Mouse (Mus musculus) large intestine, adult 2 months (tissue): Measurements from ENCODE around the gene Mcm2. TPM values are rescaled to one million over a fixed set of nuclear protein-coding genes. Genes with fewer than 3 reads are reported as not detected.

Experiments used
- DNase-seq: peaks from one replicate; pipeline ENCODE4 v3.0.0-alpha.2; 2012; ENCODE audit warnings: low read depth, low spot score
- WGBS: fragments of 180-500 bp; shearing (Covaris S2); methylation state at CpG from one replicate; pipeline ENCODE4 v1.1.7; 2018; 5-methylcytosine and 5-hydroxymethylcytosine counted together
- polyA plus RNA-seq: library from polyadenylated mRNA; depleted of rRNA; stranded (reverse); fragments of >200 nt; gene quantifications from 2 replicates; pipeline ENCODE4 v1.2.3, GENCODE M21; 2012

Gene Mcm2
- polyA plus RNA-seq, 1 experiment: 27.9 TPM

DNA sequence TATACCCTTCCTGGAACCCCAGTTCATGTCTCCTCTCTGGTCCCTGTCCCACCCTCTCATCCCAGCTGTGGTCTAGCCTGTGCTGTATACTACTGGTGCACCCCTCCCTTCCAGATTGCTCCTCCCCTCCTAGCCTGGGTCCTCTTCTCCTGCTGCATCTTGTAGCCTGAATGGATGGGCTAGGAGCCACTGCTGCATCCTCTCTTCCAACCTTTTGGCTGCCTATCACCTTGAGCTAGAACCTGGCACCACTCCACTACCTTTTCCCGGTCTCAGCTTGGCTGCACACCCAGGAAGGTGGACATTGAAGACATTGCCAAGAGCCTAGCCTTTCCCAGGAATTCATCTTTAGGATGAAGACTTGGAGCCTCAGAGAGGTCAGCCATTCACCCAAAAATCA, 29.4 kb upstream of the Mcm2 start:
- DNase-seq: no peak

DNA sequence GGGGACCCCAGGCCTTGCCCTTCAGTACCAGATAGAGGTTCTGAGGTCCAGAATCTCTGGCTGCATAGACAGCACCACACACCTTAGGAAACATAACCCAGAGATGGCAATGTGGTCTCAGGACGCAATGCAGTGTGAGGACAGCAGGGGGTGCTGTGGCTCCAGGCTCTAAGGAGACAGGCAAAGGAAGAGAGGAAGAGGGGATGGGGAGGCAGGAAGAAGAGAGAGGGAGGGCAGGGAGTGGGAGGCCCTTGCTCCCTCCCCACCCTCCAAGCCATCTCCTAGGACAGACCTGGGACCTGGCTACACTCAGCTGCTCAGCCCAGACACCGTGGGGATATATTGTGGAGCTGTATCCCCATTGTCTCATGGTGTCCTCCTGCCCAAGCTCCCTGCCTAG, 29.0 kb upstream of the Mcm2 start:
- DNase-seq: no peak
- 14% methylated on average over 2 of the region's 2 CpGs for WGBS

More for the DNA sequence above, 29.4 kb upstream of the Mcm2 start:
- 41% methylated on average over 1 of the region's 1 CpGs for WGBS

DNA sequence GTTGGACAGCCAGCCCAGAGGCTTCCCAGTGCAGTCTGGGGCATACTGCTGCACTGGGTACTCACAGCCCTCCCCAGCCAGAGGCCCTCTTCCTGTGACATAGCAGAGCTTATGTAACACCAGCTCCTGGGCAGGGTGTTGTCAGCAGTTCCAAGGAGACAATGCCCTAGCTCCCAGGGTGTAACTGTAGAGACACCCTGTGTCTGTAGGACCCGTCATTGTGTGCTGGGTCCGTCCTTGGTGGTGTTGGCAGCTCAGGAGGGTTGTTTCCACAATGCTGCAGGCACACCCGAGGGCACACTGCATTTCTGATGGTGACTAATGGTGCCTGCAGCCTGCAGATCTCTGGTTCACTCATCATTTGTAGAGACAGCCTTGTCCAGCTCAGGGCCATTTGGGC, 28.3 kb upstream of the Mcm2 start:
- DNase-seq: no peak
- WGBS: 40% methylated on average over 3 of the region's 3 CpGs

DNA sequence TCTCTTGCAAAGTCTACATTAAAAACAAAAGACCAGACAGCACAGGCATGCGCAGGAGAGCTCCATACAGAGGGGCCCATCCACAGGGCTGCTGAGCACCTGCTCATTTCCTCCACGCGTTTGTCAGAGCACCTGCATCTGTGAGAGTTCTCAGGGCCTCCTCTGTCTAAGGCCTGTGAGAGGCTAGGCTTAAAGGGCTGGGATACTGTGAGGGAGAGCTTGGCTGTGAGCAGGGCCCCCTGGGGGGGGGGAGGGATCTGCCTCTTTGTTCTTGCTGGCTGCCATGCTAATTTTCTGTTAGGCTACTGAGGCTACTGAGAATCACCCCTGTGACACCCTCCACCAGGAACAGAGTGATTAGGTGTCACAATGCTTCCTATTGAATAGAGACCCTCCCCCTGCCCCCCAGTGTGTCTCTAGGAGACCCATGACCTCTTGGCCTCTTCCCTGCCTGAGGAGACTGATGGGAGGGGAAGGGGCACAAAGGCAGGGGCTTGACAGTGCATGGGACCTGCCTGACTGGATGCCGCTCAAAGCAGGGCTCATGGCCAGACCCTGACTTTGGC, 27.1 kb upstream of the Mcm2 start:
- 35% methylated on average over 4 of the region's 4 CpGs for WGBS
- no peak for DNase-seq

DNA sequence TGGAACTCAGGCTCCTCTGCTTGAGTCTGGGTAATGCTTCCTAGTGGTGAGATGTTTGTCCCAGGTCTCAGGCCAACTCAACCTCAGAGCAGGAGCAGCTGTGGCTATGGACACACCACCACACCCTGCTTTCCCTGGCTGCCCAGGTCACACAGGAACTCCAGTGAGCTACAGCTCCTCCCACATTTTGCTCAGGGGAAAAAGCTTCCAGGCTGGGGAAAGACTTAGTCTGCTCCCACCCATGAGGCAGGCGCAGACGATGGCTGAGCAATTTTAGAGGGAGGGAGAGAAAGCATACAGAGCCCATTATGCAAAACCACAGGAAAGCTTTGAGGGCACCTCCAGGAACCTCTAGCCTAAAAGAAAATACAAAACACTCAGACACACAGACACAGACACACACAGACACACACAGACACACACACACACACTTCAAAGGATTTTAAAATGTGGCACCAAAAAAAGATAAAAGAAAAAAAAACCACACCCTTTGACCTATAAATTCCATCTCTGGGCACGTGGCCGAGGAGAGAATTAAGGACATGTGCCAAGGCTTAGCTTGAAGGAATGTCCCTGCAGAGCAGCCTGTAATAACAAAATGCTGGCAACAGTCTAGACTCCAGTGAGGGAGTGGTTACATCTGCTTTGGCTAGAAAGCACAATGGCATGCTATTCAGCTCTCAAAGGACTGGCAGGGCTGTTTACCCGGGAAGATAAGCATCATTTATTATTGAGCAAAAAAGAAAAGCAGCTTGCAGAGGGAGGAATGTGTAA, 26.1 kb upstream of the Mcm2 start:
- DNase-seq: peak; percentile 37
- 4% methylated on average over 5 of the region's 5 CpGs for WGBS

DNA sequence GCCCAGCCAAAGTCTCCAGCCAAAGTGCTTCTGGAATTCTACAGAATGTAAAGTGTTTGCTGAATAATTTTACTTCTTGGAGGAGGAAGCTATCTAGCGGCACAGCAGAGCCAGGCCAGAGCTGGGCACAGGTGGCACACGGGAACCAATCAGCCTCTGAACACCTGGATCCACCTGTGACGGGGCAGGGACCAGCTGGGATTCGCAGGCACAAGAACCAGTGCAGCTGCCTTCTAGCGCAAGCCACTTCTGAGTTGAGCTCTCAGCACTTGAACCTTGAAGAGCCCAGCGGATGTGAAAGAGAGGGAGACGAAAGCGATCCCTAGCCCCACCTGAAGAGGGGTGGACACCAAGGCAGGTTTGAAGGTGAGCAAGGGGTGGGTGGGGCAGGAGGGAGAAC, 20.2 kb upstream of the Mcm2 start:
- 77% methylated on average over 8 of the region's 8 CpGs for WGBS

DNA sequence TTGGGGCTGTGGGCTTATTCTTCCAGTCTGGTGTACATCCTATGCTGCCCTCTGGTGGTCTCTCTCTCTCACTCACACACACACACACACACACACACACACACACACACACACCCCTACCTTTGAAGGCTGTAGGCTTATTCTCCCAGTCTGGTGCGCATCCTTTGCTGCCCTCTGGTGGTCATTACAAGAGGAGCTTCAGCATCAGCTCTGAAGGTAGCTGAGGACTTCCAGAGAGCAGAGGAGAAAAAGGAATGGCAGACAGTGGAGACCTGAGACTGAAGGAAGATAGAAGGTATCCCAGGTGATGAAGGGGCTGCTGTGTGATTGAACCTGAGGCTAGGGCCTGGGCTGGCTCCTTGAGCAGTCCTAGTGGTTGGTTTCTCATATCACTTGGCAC, 17.6 kb upstream of the Mcm2 start:
- DNase-seq: no peak

More for the DNA sequence above, 20.2 kb upstream of the Mcm2 start:
- no peak for DNase-seq

DNA sequence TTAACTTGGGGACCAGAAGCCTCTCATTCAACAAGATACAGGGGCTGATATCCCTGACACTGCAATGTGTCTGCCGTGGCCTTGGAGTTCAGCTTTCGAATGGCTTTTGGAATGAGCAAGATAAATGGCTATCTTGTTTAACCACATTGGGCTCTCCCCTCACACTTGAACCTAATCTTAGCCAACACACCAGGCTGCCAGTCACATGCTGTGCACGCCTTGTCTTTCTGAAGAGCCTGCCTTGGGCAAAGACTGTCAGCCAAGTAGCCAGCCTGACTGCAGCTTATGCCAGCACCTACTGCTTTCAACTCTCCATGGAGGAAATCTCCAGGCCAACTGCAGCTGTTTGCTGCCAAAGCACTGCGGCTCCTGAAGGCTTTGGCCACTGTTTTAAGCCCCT, 16.9 kb upstream of the Mcm2 start:
- DNase-seq: no peak
- 86% methylated on average over 4 of the region's 4 CpGs for WGBS

More for the DNA sequence above, 17.6 kb upstream of the Mcm2 start:
- WGBS: 54% methylated on average over 1 of the region's 1 CpGs

DNA sequence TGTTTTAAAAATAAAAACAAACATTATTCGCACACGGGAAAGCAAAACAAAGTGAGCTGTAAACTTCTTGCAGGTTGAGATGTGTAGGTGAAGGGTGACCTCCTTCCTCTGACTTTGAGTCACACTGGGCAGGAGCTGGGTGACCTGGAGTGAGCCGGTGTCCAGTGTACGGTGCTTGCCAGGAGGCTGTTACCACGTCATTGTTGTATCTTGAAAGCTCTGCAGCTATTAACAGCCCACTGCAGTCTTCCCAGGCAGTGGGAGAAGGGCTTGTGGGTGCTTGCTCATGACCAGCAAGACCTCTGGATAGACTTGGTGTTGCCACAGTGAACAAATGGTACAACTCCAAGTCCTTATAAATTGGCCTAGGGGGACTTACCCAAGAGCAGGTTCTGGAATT, 16.2 kb upstream of the Mcm2 start:
- WGBS: 54% methylated on average over 5 of the region's 5 CpGs

DNA sequence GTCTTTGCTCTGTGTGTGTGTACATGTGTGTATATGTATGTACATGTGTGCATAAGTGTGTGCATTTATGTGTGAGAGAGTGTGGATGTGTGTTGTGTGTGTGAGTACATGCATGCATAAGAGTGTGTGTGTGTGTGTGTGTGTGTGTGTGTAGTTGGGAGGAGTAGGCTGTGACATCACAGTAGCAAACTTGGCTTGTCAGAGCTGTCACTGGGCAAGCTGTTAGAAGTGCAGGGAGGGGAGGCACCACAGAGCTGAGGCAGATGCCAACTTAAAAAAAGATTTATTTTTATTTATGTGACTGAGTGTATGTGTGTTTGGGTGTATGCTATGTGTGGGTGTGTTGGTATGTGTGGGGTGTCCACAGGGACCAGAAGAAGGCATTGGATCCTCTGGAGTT, 14.9 kb upstream of the Mcm2 start:
- DNase-seq: no peak

More for the DNA sequence above, 16.2 kb upstream of the Mcm2 start:
- DNase-seq: no peak

DNA sequence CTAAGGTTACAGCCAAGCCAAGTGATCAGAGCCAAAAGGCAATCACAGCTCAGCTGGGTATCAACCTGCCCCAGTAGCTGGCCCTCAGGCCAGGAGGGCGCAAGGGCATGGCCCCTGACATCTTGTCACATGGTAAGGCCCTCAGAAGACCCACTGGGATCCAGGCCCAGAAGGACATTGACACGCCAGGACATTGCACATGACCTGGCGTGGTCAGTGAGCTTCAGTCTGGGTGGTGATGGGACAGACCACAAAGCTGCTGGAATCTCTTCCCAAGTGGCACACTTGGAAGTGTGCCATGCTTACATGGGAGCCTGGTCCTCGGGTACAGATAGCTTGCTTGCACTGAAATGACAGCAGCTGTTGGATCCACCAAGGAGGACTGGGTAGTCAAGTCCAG, 14.4 kb upstream of the Mcm2 start:
- WGBS: 74% methylated on average over 4 of the region's 4 CpGs
- DNase-seq: no peak

DNA sequence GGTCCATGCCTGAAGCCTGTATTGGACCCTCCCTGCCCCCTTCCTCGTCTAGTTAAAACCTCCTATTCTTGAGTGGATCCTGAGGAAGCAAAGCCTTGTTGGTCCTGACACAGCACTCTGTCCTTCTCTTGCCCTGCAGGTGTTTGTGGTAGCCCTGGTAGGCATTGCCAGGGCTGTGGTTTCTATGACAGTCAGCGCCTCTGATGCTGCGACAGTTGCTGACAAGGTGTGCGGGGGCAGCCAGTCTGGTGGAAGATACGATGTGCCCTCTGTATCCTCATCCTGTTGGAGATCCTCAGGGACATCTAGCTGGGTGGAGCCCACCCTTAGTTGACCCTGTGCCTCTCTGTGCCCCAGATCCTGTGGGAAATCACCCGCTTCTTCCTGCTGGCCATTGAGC, 10.6 kb upstream of the Mcm2 start:
- WGBS: 87% methylated on average over 6 of the region's 6 CpGs
- DNase-seq: no peak

DNA sequence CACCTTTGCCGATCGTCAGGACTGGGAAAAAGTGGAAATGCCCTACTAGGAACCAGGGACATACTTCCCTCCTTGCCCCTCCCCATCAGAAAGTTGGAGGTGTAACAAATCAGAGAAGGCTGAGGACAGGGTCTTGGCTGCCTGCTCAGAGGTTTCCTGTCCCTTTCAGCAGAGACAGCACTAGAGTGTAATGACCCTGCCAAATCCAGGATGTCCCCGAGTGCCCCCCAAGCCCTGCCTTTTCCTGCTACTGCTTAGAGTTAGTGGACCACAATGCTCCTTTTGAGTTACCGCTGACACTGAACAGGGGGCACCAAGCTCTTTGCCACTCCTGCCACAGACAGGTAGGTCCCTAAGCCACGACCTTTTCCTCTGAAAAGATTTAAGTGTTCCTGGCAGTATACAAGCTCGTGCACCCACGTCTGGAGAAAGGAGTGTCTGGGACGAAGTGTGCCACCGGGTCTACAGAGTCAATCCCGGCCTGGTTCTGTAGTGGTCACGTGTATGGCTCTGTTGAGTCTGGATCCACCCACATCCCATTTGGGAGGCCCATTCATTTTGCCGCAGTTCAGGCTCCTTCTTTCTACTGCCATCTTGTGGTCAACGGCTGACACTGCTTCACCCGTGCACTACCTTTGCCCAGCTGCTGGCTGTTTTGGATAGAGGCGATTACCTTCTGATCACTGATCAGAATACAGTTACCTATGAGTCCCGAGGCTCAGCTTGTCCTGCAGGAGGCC, 8.0 kb upstream of the Mcm2 start:
- 20% methylated on average over 16 of the region's 16 CpGs for WGBS
- DNase-seq: peak; percentile 29

DNA sequence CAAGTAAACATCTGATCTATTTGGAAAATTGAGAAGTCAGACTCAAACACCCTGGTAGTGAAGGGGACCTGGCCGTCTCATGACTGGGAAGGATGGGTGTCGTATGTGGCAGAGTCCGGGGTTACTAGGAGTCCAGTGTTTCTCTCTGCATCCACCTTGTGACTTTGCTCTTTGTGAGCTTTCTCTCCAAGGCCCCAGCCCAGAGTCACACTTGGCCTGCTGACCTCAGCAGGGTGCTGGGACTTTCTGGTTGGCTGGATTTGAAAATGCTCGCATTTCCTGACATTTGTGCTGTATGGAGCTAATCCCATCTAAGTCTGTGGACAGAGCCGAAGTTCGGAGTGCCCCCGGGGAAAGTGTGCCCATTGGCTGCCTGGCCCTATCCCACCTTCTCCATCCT, 6.5 kb upstream of the Mcm2 start:
- 95% methylated on average over 7 of the region's 7 CpGs for WGBS
- DNase-seq: no peak

DNA sequence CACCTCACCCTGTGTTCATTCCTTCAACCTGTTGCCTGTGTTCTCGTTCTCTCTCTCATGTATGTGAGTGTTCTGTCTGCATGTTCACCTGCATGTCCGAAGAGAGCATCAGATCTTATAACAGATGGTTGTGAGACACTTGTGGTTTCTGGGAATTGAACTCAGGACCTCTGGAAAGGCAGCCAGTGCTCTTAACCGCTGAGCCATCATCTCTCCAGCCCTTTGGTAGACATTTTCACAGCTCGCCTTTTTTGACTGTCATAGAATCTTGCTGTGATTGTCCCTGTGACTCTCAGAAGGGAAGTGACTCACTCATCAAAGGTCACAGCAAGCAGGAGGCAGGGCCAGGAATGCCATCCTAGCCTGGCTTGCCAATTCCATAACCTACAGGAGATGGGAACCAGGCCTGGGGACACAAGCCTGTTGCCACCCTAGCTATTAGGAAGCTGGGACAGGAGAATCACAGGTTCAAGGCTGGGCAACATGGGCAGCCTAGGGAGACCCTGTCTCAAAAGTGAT, 5.9 kb upstream of the Mcm2 start:
- DNase-seq: no peak

DNA sequence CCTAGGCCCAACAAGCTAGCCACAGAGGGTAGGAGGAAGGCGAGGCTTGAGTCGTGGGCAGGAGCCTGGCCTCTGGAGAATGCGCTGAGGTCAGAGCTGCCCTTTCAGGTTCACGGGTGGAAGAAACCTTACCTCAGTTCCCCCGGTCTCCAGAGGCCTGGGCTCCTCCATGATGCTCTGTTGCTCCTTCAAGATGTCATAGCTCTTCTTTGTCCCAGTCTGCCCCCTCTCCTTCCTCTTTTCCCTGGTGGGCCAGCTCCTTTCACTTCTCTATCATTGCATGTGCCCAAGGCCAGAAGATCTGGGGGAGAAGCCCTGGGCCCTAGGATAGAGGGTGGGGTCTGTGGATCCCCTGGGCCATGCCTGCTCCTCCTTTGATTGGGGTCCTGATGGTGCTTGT, 5.1 kb upstream of the Mcm2 start:
- no peak for DNase-seq
- 59% methylated on average over 5 of the region's 5 CpGs for WGBS

More for the DNA sequence above, 5.9 kb upstream of the Mcm2 start:
- WGBS: 72% methylated on average over 4 of the region's 4 CpGs

DNA sequence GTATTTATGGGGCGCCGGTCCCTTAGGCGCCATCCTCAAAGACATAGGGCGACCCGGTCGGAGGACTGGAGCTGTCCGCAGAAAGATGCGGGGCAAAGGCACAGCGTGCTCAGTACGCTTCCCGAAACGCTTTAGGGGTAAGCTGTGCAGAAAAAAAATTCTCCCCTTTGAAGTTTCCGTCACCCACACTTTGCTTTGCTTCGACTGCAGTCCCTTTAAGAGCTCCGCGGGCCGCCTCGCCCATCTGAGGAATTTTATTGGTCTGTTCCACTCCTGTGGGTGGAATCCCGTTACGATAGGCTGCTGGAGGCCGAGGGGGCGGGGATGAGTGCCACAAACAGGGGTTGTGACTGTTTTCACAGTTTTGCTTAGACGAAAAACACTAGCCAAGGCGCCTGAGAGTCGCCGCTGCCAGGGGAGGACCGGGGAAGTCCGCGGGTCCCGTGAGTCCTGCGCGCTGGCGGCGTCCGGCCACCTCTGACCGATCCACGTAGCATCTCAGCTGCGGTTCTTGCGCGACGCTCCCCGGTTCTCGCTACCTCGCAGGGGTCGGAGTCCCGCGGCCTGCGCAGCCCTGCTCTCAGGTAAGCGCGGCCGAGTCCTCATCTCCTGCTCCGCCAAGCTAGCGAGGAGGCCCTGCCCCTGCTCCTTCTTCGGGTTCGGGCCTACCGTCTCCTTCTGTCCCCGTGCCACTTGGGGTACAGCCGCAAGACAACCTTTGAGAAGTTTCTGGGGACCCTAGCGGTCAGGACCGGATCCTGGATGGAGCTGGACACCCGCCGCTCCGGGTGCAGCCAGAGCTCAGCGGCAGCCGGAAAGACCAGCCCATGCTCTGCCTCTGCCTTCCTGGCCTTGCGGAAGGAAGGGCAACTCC, 3.6 kb upstream of the Mcm2 start, which contains the start of gene Tpra1:
Gene Tpra1 (plus strand): TSS at position 305 of the 874 bp plus-strand sequence.
- DNase-seq: peak; percentile 92
- under 1% methylated on average over 66 of the region's 66 CpGs for WGBS

DNA sequence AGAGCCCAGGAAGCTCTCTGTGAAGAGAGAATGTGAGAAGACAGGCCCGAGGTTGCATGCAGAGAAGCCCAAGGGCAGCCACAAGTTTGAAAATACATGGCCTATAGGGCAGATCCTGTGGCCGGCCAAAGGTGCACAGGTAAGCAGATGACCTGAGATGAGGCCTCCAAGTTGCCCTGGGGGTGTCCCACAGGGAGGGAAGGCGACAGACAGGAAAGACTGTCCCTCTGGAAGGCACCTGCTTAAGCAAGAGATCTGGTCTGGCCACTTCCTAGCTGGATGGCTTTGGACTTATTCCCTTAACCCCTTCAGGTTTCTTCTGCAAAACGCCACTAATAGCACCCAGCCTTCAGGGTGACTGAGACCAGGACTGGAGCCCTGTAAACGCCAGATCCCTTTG, 2.9 kb upstream of the Mcm2 start:
- 0% methylated on average over 5 of the region's 5 CpGs for WGBS
- no peak for DNase-seq

DNA sequence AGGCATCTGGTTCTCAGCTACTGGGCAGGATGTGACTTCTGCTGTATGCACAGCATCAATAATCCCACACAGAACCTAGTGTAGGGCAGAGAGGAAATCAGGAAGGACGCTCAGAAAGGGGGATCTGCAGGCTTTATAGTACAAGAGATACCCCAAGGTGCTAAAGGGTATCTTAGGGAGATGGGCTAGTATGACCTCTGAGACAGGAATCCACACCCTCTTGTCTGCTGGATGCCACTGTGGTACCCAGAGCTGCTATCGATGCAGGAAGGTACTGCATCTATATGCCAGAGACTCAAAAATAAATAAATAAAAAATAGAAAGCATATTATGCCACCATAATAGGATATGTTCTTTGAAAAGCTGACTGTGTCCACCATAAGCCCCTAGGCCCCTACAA, 1.0 kb upstream of the Mcm2 start:
- no peak for DNase-seq
- WGBS: 92% methylated on average over 2 of the region's 2 CpGs

DNA sequence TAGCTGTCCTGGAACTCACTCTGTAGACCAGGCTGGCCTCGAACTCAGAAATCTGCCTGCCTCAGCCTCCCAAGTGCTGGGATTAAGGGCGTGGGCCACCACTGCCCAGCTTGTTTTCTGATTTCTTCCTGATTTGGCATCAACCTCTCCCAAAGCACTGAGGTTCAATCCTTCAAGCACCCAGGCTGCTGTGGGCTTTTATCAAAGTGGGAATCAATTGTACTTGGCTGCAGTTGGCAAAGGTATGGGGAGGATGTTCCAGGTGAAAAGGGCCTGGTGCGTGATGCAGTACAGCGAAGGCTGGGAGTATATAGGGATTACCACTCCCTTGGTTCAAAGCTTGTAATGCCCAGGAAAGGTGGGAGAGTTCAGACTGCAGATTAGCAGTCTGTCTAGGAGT, 506 bp upstream of the Mcm2 start:
- 49% methylated on average over 4 of the region's 4 CpGs for WGBS
- no peak for DNase-seq
